Mouse (Mus musculus) hindbrain, embryonic 13.5 days (tissue): ENCODE data around the gene Ccl11. TPM values are rescaled to one million over a fixed set of nuclear protein-coding genes. Genes with fewer than 3 reads are reported as not detected.

Experiments
- ATAC-seq: fragments of 200-750 bp; cut with Nextera tagmentation; 2 replicates; pipeline ENCODE4 v1.8.0; 2017; ENCODE audit warnings: moderate TSS enrichment; ENCODE audit not compliant: low FRiP score
- H3K27ac ChIP-seq: fragments of 300-500 bp; sonication (generic); 2 replicates; pipeline ENCODE4 v1.5.1; 2015; ENCODE audit warnings: inconsistent platforms, mild to moderate bottlenecking, moderate library complexity
- H3K27me3 ChIP-seq: fragments of 300-500 bp; sonication (generic); 2 replicates; pipeline ENCODE4 v1.6.1; 2015; ENCODE audit warnings: mild to moderate bottlenecking, inconsistent platforms
- H3K36me3 ChIP-seq: fragments of 300-500 bp; sonication (generic); 2 replicates; pipeline ENCODE4 v1.6.1; 2015; ENCODE audit warnings: mild to moderate bottlenecking, inconsistent platforms
- H3K4me1 ChIP-seq: fragments of 300-500 bp; sonication (generic); replicated peaks from 2 replicates; pipeline ENCODE4 v1.6.1; 2015; ENCODE audit warnings: inconsistent platforms
- H3K4me2 ChIP-seq: fragments of 300-500 bp; sonication (generic); 2 replicates; pipeline ENCODE4 v1.6.1; 2015; ENCODE audit warnings: inconsistent platforms, mild to moderate bottlenecking, moderate library complexity
- H3K4me3 ChIP-seq: fragments of 300-500 bp; sonication (generic); 2 replicates; pipeline ENCODE4 v1.5.1; 2015; ENCODE audit warnings: mild to moderate bottlenecking, inconsistent platforms
- H3K9ac ChIP-seq: fragments of 300-500 bp; sonication (generic); 2 replicates; pipeline ENCODE4 v1.6.1; 2015; ENCODE audit warnings: mild to moderate bottlenecking, inconsistent platforms
- H3K9me3 ChIP-seq: fragments of 300-500 bp; sonication (generic); 2 replicates; pipeline ENCODE4 v1.6.1; 2016; ENCODE audit warnings: inconsistent platforms
- WGBS: fragments of 180-500 bp; shearing (Covaris S2); methylation state at CpG from one replicate; pipeline ENCODE4 v1.1.7; 2015; 5-methylcytosine and 5-hydroxymethylcytosine counted together
- polyA plus RNA-seq: library from polyadenylated mRNA; unstranded; fragments of >200 nt; fragmentation: Nextera tagmentation; extraction: Ambion mirVana; gene quantifications from 2 replicates; pipeline ENCODE4 v1.2.1, GENCODE M21; 2015

Ccl11 gene
- polyA plus RNA-seq, 1 experiment from 2014 or later, result 0.16 TPM

- Histone ChIP-seq H3K9me3 (no peaks in the 10 kb centered on the region), H3K4me3 (no peak overlapping the region), H3K9ac (no peak overlapping the region), H3K27me3 (no peaks in the 10 kb centered on the region), H3K27ac (peak overlapping the region; percentile 36; the same call in 1 of the 2 replicates), H3K4me2 (no peak overlapping the region), H3K4me1 (peaks cover 16% of the 10 kb centered on the region), H3K36me3 (no peaks in the 10 kb centered on the region)
- ATAC-seq, result no peak
Measured at GRCm38 (mm10) chr11:82032136-82032535, 25.5 kb upstream of the Ccl11 start.

- no peak overlapping the region for H3K9ac ChIP-seq
- H3K4me3 ChIP-seq, result no peak overlapping the region
- no peak for ATAC-seq
- peak overlapping the region; percentile 36 for H3K27ac ChIP-seq
- WGBS, result 31% methylated on average over 8 of the region's 8 CpGs
- no peaks in the 10 kb centered on the region for H3K9me3 ChIP-seq
- no peak overlapping the region for H3K4me2 ChIP-seq
- no peaks in the 10 kb centered on the region for H3K36me3 ChIP-seq
- H3K27me3 ChIP-seq, result no peaks in the 10 kb centered on the region
- H3K4me1 ChIP-seq, result peaks cover 16% of the 10 kb centered on the region
Measured at GRCm38 (mm10) chr11:82032678-82033344, 24.8 kb upstream of the Ccl11 start.

- no peaks in the 10 kb centered on the region for H3K36me3 ChIP-seq
- H3K4me3 ChIP-seq, result no peak overlapping the region
- H3K27me3 ChIP-seq, result no peaks in the 10 kb centered on the region
- H3K4me1 ChIP-seq, result peaks cover 16% of the 10 kb centered on the region
- WGBS, result 90% methylated on average over 7 of the region's 7 CpGs
- ATAC-seq, result no peak
- no peak overlapping the region for H3K4me2 ChIP-seq
- no peaks in the 10 kb centered on the region for H3K9me3 ChIP-seq
- no peak overlapping the region for H3K27ac ChIP-seq
- no peak overlapping the region for H3K9ac ChIP-seq
Measured at GRCm38 (mm10) chr11:82034446-82034845, 23.2 kb upstream of the Ccl11 start.

- no peak within 1 kb of the TSS for H3K4me3 ChIP-seq
- 49% methylated on average over 5 of the region's 5 CpGs for WGBS
- no peak within 1 kb of the TSS for H3K4me2 ChIP-seq
- no peak for ATAC-seq
- H3K4me1 ChIP-seq, result peaks cover 16% of the 10 kb centered on the region
- H3K9me3 ChIP-seq, result no peaks in the 10 kb centered on the region
- H3K27me3 ChIP-seq, result no peaks in the 10 kb centered on the region
- no peak within 1 kb of the TSS for H3K9ac ChIP-seq
- H3K36me3 ChIP-seq, result no peaks in the 10 kb centered on the region
- no peak within 1 kb of the TSS for H3K27ac ChIP-seq
Measured at GRCm38 (mm10) chr11:82035356-82035755, 22.3 kb upstream of the Ccl11 start, which contains the start of gene Ccl2. Ccl2 (plus strand) TSS chr11:82035571.

- H3K36me3 ChIP-seq, result no peaks in the 10 kb centered on the region
- no peak overlapping the region for H3K4me3 ChIP-seq
- WGBS, result 93% methylated on average over 2 of the region's 2 CpGs
- H3K4me2 ChIP-seq, result no peak overlapping the region
- ATAC-seq, result no peak
- H3K9me3 ChIP-seq, result no peaks in the 10 kb centered on the region
- H3K9ac ChIP-seq, result no peak overlapping the region
- no peaks in the 10 kb centered on the region for H3K27me3 ChIP-seq
- peaks cover 16% of the 10 kb centered on the region for H3K4me1 ChIP-seq
- no peak overlapping the region for H3K27ac ChIP-seq
Measured at GRCm38 (mm10) chr11:82035857-82036256, 21.8 kb upstream of the Ccl11 start.

GRCm38 (mm10) chr11:82038535-82038934, 19.1 kb upstream of the Ccl11 start, which contains the start of gene Gm17268:
Gm17268 (minus strand) TSS chr11:82038562.
- H3K9me3 ChIP-seq, result no peaks in the 10 kb centered on the region
- H3K4me3 ChIP-seq, result no peak within 1 kb of the TSS
- H3K9ac ChIP-seq, result no peak within 1 kb of the TSS
- 0 out of 2 replicates have a peak, but pooled peaks cover 4% of the 10 kb centered on the region for H3K4me1 ChIP-seq
- H3K27me3 ChIP-seq, result no peaks in the 10 kb centered on the region
- 67% methylated on average over 2 of the region's 2 CpGs for WGBS
- no peak within 1 kb of the TSS for H3K27ac ChIP-seq
- no peaks in the 10 kb centered on the region for H3K36me3 ChIP-seq
- no peak within 1 kb of the TSS for H3K4me2 ChIP-seq
- no peak for ATAC-seq

- Histone ChIP-seq H3K27me3 (no peaks in the 10 kb centered on the region), H3K9me3 (no peaks in the 10 kb centered on the region), H3K9ac (no peak overlapping the region), H3K36me3 (no peaks in the 10 kb centered on the region), H3K4me2 (no peak overlapping the region), H3K4me3 (no peak overlapping the region), H3K4me1 (0 out of 2 replicates have a peak, but pooled peaks cover 4% of the 10 kb centered on the region), H3K27ac (no peak overlapping the region)
- 69% methylated on average over 3 of the region's 3 CpGs for WGBS
- ATAC-seq, result no peak
Measured at GRCm38 (mm10) chr11:82039132-82039660, 18.4 kb upstream of the Ccl11 start.

GRCm38 (mm10) chr11:82041671-82042080, 15.9 kb upstream of the Ccl11 start:
- Histone ChIP-seq H3K36me3 (no peaks in the 10 kb centered on the region), H3K4me1 (no peaks in the 10 kb centered on the region), H3K9me3 (no peaks in the 10 kb centered on the region), H3K9ac (no peak overlapping the region), H3K4me3 (no peak overlapping the region), H3K4me2 (no peak overlapping the region), H3K27ac (no peak overlapping the region), H3K27me3 (no peaks in the 10 kb centered on the region)
- no peak for ATAC-seq
- WGBS, result 93% methylated on average over 4 of the region's 4 CpGs

GRCm38 (mm10) chr11:82045471-82045870, 12.2 kb upstream of the Ccl11 start, which contains the start of gene Ccl7:
Ccl7 (plus strand) TSS chr11:82045712.
- no peaks in the 10 kb centered on the region for H3K27me3 ChIP-seq
- no peak within 1 kb of the TSS for H3K9ac ChIP-seq
- ATAC-seq, result no peak
- no peaks in the 10 kb centered on the region for H3K4me1 ChIP-seq
- no peaks in the 10 kb centered on the region for H3K36me3 ChIP-seq
- H3K9me3 ChIP-seq, result no peaks in the 10 kb centered on the region
- no peak within 1 kb of the TSS for H3K4me2 ChIP-seq
- H3K4me3 ChIP-seq, result no peak within 1 kb of the TSS
- H3K27ac ChIP-seq, result no peak within 1 kb of the TSS
- WGBS, result 63% methylated on average over 3 of the region's 3 CpGs

- H3K4me3 ChIP-seq, result no peak overlapping the region
- 47% methylated on average over 6 of the region's 6 CpGs for WGBS
- ATAC-seq, result no peak
Measured at GRCm38 (mm10) chr11:82047746-82048415, 9.7 kb upstream of the Ccl11 start.

GRCm38 (mm10) chr11:82053849-82054248, 3.8 kb upstream of the Ccl11 start:
- no peaks in the 10 kb centered on the region for H3K4me1 ChIP-seq
- ATAC-seq, result no peak
- WGBS, result 94% methylated on average over 7 of the region's 7 CpGs
- no peak overlapping the region for H3K27ac ChIP-seq
- H3K36me3 ChIP-seq, result no peaks in the 10 kb centered on the region
- H3K9me3 ChIP-seq, result no peaks in the 10 kb centered on the region
- H3K4me2 ChIP-seq, result no peak overlapping the region
- H3K4me3 ChIP-seq, result no peak overlapping the region
- H3K27me3 ChIP-seq, result no peaks in the 10 kb centered on the region
- H3K9ac ChIP-seq, result no peak overlapping the region

More at GRCm38 (mm10) chr11:82047746-82048415, 9.7 kb upstream of the Ccl11 start:
- H3K27ac ChIP-seq, result no peak overlapping the region
- no peaks in the 10 kb centered on the region for H3K4me1 ChIP-seq
- H3K27me3 ChIP-seq, result no peaks in the 10 kb centered on the region
- H3K9ac ChIP-seq, result no peak overlapping the region
- H3K9me3 ChIP-seq, result no peaks in the 10 kb centered on the region
- H3K4me2 ChIP-seq, result no peak overlapping the region
- no peaks in the 10 kb centered on the region for H3K36me3 ChIP-seq

GRCm38 (mm10) chr11:82062226-82062625, 4.6 kb downstream of the Ccl11 start:
- no peak overlapping the region for H3K4me2 ChIP-seq
- H3K9me3 ChIP-seq, result no peaks in the 10 kb centered on the region
- no peak overlapping the region for H3K4me3 ChIP-seq
- 85% methylated on average over 3 of the region's 3 CpGs for WGBS
- H3K9ac ChIP-seq, result no peak overlapping the region
- no peak for ATAC-seq
- H3K27ac ChIP-seq, result no peak overlapping the region
- no peaks in the 10 kb centered on the region for H3K27me3 ChIP-seq
- no peaks in the 10 kb centered on the region for H3K36me3 ChIP-seq
- no peaks in the 10 kb centered on the region for H3K4me1 ChIP-seq
